Mouse (Mus musculus): ENCODE measurements at regions not wholly inside any gene's neighbourhood (a gene's known extent, or its start where the extent isn't known, plus 50 kb on each side); places are given as distances from the start of the nearest gene placed in this dataset.

- TF ChIP-seq POLR2A (IDR thresholded peaks at IDR 0.05; ENCODE audit: extremely low read depth, insufficient read depth, low read length): no peak
- TF ChIP-seq CTCF (IDR thresholded peaks at IDR 0.05; ENCODE audit: extremely low read depth, insufficient read depth, low read length): no peak
- Histone ChIP-seq H3K27ac (ENCODE audit: insufficient read depth, low read length) (no peak overlapping the region), H3K4me1 (ENCODE audit: control insufficient read depth, insufficient read depth, low read length) (no peaks in the 10 kb centered on the region), H3K4me3 (ENCODE audit: insufficient read depth, low read length) (no peak overlapping the region)
Observed at GRCm38 (mm10) chr17:83990421-83991365, 142.9 kb upstream of the Haao start.

DNA sequence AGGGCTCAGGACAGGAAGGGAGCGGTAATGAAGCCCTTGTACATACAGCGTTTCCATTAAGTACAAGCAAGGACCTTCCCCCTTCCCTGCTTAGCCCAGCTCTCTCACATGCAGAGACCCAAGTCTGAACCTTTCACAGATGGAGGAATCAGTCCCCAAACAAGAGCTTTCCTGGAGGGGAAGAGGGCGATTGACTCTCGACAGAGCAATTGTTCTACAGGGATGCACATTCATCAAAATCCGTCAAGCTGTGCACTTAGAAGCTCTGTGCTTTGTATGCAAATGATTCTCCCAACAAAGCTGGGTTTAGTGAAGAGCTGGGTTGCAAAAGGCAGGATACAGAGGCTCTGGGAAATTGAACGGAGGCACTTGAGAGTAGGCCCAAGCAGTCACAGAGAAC is 141.1 kb upstream of the Haao start:
- no peak overlapping the region for H3K27ac ChIP-seq (ENCODE audit: insufficient read depth, low read length)
- H3K4me3 ChIP-seq (ENCODE audit: insufficient read depth, low read length): no peak overlapping the region
- TF ChIP-seq POLR2A (IDR thresholded peaks at IDR 0.05; ENCODE audit: extremely low read depth, insufficient read depth, low read length) (no peak), CTCF (IDR thresholded peaks at IDR 0.05; ENCODE audit: extremely low read depth, insufficient read depth, low read length) (no peak)
- H3K4me1 ChIP-seq (ENCODE audit: control insufficient read depth, insufficient read depth, low read length): no peaks in the 10 kb centered on the region

GRCm38 (mm10) chr17:83988165-83988564 is 140.4 kb upstream of the Haao start:
- H3K4me3 ChIP-seq (ENCODE audit: insufficient read depth, low read length): no peak overlapping the region
- no peak overlapping the region for H3K27ac ChIP-seq (ENCODE audit: insufficient read depth, low read length)
- TF ChIP-seq CTCF (IDR thresholded peaks at IDR 0.05; ENCODE audit: extremely low read depth, insufficient read depth, low read length): no peak
- TF ChIP-seq POLR2A (IDR thresholded peaks at IDR 0.05; ENCODE audit: extremely low read depth, insufficient read depth, low read length): no peak
- no peaks in the 10 kb centered on the region for H3K4me1 ChIP-seq (ENCODE audit: control insufficient read depth, insufficient read depth, low read length)

GRCm38 (mm10) chr17:83987683-83988082 is 139.9 kb upstream of the Haao start:
- H3K4me1 ChIP-seq (ENCODE audit: control insufficient read depth, insufficient read depth, low read length): no peaks in the 10 kb centered on the region
- TF ChIP-seq POLR2A (IDR thresholded peaks at IDR 0.05; ENCODE audit: extremely low read depth, insufficient read depth, low read length) (no peak), CTCF (IDR thresholded peaks at IDR 0.05; ENCODE audit: extremely low read depth, insufficient read depth, low read length) (no peak)
- H3K27ac ChIP-seq (ENCODE audit: insufficient read depth, low read length): no peak overlapping the region
- no peak overlapping the region for H3K4me3 ChIP-seq (ENCODE audit: insufficient read depth, low read length)

GRCm38 (mm10) chr17:83985916-83986578 is 138.3 kb upstream of the Haao start:
- Histone ChIP-seq H3K27ac (ENCODE audit: insufficient read depth, low read length) (no peak overlapping the region), H3K4me3 (ENCODE audit: insufficient read depth, low read length) (no peak overlapping the region), H3K4me1 (ENCODE audit: control insufficient read depth, insufficient read depth, low read length) (no peaks in the 10 kb centered on the region)
- TF ChIP-seq CTCF (IDR thresholded peaks at IDR 0.05; ENCODE audit: extremely low read depth, insufficient read depth, low read length) (no peak), POLR2A (IDR thresholded peaks at IDR 0.05; ENCODE audit: extremely low read depth, insufficient read depth, low read length) (no peak)

DNA sequence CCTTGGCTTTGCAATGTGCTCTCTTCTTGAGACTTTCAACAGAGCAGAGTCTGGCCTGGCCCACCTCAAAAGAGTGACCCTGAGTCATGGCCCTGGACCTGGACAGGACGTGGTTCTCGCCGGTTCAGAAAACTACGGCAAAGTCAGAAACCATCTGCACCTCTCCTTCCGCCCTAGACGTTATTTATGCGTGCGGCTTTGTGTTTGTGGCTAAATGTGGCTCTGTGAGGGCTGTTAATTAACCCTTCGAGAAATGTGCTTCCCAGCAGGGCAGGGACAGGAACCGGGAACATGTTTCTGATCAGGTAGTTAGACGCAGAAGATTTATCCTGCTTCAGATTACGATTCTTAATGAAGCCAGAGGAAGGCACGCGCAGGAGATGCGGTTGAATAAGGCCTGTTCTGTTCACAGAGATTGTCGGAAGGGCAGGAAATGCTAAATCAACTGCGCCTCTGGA is 137.6 kb upstream of the Haao start:
- Histone ChIP-seq H3K27ac (ENCODE audit: insufficient read depth, low read length) (no peak overlapping the region), H3K4me3 (ENCODE audit: insufficient read depth, low read length) (no peak overlapping the region), H3K4me1 (ENCODE audit: control insufficient read depth, insufficient read depth, low read length) (no peaks in the 10 kb centered on the region)
- TF ChIP-seq POLR2A (IDR thresholded peaks at IDR 0.05; ENCODE audit: extremely low read depth, insufficient read depth, low read length) (no peak), CTCF (IDR thresholded peaks at IDR 0.05; ENCODE audit: extremely low read depth, insufficient read depth, low read length) (no peak)

DNA sequence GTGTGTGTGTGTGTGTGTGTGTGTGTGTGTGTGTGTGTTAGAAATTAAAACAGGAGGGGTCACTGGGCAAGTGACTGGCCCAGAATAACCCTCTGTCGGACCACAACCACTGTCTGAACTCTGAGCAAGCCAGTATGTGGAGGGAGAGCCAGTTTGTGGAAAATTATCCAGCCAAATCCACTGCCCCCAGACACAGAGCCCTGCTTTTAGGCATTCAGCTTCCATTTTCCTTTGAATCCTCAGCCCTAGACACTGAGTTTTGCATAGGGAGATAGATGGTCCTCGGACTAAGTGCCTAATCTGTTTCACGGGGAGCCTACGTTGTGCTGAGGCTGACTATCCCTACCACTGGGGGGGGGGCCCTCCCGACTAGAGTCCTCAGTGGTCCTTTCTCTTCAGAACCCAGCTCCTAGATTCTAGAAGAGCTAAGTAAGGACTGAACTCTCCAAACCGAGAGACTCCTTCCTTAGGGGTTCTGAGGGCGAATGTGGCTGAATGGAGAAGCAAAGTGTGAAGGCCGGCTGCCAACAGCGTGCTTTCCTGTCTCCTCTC is 136.2 kb upstream of the Haao start:
- Histone ChIP-seq H3K4me1 (ENCODE audit: control insufficient read depth, insufficient read depth, low read length) (no peaks in the 10 kb centered on the region), H3K4me3 (ENCODE audit: insufficient read depth, low read length) (no peak overlapping the region), H3K27ac (ENCODE audit: insufficient read depth, low read length) (no peak overlapping the region)
- TF ChIP-seq CTCF (IDR thresholded peaks at IDR 0.05; ENCODE audit: extremely low read depth, insufficient read depth, low read length): no peak
- no peak for TF ChIP-seq POLR2A (IDR thresholded peaks at IDR 0.05; ENCODE audit: extremely low read depth, insufficient read depth, low read length)

DNA sequence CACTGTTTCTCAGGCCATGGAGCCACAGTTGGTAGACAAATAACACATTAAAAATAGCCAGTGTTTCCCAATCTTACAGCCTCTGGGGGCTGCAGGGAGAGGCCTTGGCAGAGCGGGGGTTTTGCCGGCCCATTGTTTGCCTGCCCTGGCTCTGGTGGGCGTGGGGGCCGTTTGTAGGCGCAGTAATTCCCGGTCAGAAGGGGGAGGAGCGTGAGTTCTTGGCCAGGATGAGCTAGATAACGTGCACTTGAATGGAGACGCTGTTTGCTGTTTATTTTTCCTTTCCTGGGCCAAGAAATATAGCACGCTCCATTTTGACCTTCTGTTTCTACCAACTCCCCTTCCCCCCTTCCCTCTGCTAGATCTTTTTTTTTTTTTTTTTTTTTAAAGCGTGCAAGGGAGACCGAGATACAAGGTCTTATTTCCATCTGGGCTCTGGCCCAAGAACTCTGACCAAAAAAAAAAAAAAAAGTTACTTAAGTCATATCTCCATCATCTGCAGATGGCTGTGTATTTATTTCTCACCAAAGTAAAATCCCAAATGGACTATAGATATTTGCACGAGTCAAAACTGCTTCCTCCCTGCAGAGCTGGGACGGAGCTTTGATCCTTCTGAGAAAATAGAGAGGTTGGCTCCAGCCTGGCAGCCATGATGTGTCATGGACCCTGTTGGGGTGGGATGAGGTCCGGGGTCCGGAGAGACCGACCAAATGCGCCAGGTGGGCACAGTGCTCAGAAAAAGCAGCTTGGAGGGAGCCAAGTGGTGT is 135.5 kb upstream of the Haao start:
- Histone ChIP-seq H3K27ac (ENCODE audit: insufficient read depth, low read length) (peak overlapping the region; percentile 86), H3K4me1 (ENCODE audit: control insufficient read depth, insufficient read depth, low read length) (no peaks in the 10 kb centered on the region), H3K4me3 (ENCODE audit: insufficient read depth, low read length) (no peak overlapping the region)
- no peak for TF ChIP-seq POLR2A (IDR thresholded peaks at IDR 0.05; ENCODE audit: extremely low read depth, insufficient read depth, low read length)
- no peak for TF ChIP-seq CTCF (IDR thresholded peaks at IDR 0.05; ENCODE audit: extremely low read depth, insufficient read depth, low read length)

DNA sequence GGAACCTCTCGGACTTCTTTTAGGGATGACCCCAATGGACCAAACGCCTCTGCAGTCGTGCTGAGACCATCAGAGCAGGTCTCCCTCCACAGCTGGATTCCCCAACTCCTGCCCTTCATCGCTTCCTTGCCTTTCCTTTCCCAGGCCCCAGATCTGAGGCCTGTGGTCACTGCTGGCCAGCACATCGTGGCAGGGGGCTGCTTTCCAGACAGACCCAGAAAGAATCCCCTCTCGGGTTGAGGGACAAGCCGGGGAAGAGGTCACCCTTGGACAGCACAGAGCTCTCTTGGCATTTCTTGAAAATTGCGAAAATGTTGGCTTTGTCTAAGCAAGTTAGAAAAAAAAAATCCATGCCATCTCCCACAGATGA is 134.9 kb upstream of the Haao start:
- Histone ChIP-seq H3K27ac (ENCODE audit: insufficient read depth, low read length) (peak overlapping the region; percentile 86), H3K4me3 (ENCODE audit: insufficient read depth, low read length) (no peak overlapping the region), H3K4me1 (ENCODE audit: control insufficient read depth, insufficient read depth, low read length) (no peaks in the 10 kb centered on the region)
- TF ChIP-seq POLR2A (IDR thresholded peaks at IDR 0.05; ENCODE audit: extremely low read depth, insufficient read depth, low read length): no peak
- TF ChIP-seq CTCF (IDR thresholded peaks at IDR 0.05; ENCODE audit: extremely low read depth, insufficient read depth, low read length): no peak

Data from cortical plate, adult 2 months (tissue).